Mouse (Mus musculus): ENCODE measurements around the gene Cyp19a1. TPM values are rescaled to one million over a fixed set of nuclear protein-coding genes. Genes with fewer than 3 reads are reported as not detected.

Cyp19a1 gene
- total RNA-seq (2023), result not detected

GRCm38 (mm10) chr9:54268010-54268409 is at the start of gene Cyp19a1:
TSS of gene Cyp19a1 (minus strand) at chr9:54268110.

GRCm38 (mm10) chr9:54286331-54286987 is 18.5 kb upstream of the Cyp19a1 start, which contains the start of gene Gldn:
TSS of gene Gldn (plus strand) at chr9:54286486.

Other genes starting within 250 kb of the Cyp19a1 start
- not detected for gene Tnfaip8l3, start 199.7 kb downstream of the Cyp19a1 start, total RNA-seq (2023)
- not detected for gene Gldn, start 18.4 kb upstream of the Cyp19a1 start, total RNA-seq (2023)
- 100 to 1,000 TPM; 111 to 116 TPM for gene Dmxl2, start 233.5 kb upstream of the Cyp19a1 start, total RNA-seq (2023)